Mouse (Mus musculus) adrenal gland, postnatal 14 days (tissue): ENCODE measurements around the gene Thsd4. TPM values are rescaled to one million over a fixed set of nuclear protein-coding genes. Genes with fewer than 3 reads are reported as not detected.

Source experiments
- DNase-seq: peaks from one replicate; pipeline ENCODE4 v3.0.0; 2021; ENCODE audit warnings: mixed read lengths
- total RNA-seq: library from RNA; stranded (reverse); gene quantifications from 2 replicates; pipeline ENCODE4 v1.2.3, GENCODE M21; 2021

Thsd4 gene
- total RNA-seq, 1 experiment from 2014 or later = 7.7 TPM

DNA sequence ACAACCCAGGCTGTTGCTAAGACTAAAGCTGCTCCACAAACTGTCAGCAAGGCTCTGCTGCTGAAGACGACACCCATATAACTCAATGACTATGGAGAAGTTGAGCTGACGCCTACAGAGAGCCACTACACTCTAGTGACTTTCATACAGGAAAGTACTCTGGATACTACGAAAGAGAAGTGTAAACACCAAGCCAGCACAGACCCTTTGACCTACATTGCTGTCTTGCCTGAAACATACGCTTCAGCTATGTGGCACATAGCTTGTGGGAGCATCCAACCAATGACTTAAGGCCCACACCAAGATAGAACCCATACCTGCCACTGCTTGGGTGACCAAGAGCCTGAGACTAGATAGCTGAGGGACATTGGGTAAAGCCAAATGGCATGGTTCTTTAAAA is 141.3 kb downstream of the Thsd4 start:
- DNase-seq = no peak

DNA sequence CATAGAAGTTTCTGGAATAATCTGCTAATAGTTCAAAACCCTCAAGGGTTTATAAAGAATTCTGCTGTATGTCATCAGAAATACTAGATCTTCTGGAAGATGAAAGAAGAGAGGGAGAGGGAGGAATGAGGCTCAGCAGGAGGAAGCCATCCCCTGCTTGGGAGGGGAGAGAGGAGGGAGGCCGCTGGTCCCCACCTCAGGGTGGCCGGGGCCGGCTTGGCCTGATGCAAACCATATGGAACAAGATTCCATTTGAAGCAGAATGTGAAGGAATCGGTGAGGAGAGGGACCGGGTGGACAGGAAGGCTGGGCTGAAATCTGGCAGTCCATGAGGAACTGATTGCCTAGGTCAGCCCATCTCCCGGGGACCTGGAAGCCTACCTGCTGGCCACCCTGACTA is 143.6 kb downstream of the Thsd4 start:
- DNase-seq = no peak

DNA sequence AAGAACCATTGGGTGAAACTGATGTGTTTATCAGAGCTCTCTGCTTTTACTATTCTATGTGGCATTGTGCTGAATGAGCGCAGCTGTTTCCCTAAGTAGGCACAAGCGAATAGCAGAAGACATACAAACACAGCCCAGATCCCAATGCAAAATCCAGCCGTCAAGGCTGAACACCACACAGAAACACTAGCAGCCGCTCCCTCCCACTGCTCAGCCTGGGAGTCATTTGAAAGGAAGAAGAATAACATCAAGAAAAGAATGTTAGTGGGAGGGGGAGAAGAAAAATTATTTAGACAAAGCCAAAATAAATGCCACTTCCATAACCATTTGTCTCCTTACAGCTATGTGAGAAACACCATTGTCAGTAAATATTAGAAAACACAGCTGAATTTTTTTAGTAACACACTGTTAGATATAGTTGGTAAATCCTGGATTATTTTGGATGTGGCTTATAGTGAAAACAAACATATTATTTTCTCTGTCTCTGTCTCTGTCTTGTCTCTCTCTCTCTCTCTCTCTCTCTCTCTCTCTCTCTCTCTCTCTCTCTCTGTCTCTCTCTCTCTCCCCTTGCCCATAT is 148.6 kb downstream of the Thsd4 start:
- no peak for DNase-seq

DNA sequence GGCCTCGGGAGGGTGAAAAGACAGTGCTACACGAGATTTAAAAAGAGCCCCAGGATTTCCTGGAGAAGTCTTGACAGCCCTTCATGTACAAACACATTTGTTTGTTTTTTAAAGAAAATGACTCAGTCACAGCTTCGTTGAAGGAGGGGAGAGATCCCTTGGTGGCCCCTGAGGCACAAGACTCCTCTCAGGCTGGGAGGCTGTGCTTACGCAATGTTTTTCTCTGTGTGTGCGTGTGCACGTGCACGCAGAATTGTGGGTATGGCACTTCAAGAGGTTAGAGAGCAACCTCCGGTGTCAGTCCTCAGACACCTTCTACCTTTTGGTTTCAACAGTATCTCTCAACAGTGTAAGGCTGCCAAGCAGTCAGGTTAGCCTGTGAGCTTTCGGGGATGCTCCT is 153.3 kb downstream of the Thsd4 start:
- DNase-seq = no peak

DNA sequence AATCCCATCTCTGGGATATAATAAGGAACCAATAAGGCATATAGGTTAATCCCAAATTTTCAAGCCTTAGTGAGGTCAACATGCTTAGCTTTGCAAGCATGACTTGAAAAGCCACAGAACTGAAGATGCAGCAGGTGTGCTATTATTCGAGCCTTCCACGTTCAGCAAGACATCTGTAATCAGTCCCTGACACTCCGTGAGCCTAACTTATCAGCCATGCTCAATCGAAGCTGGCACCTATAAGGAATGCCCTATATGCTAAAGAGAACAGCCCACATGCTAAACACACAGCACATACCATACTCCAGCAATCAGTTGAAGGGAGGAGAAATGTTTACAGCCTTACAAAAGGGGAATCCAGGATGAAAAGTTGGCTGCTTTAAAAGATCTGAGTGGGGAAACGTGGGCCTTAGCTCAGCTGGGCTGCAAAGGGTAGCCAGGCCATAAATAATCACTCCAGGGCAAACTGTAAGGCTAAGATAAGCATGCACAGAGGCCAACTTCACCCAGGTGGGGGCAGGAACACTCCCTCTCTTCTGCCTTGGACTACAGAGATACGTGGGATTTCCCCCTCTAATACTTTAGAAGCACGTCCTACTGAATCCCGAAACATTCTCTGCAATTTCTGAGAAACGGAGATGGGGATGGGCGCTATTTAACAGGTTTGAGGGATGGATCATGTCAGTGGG is 154.1 kb downstream of the Thsd4 start:
- DNase-seq = peak; percentile 12

DNA sequence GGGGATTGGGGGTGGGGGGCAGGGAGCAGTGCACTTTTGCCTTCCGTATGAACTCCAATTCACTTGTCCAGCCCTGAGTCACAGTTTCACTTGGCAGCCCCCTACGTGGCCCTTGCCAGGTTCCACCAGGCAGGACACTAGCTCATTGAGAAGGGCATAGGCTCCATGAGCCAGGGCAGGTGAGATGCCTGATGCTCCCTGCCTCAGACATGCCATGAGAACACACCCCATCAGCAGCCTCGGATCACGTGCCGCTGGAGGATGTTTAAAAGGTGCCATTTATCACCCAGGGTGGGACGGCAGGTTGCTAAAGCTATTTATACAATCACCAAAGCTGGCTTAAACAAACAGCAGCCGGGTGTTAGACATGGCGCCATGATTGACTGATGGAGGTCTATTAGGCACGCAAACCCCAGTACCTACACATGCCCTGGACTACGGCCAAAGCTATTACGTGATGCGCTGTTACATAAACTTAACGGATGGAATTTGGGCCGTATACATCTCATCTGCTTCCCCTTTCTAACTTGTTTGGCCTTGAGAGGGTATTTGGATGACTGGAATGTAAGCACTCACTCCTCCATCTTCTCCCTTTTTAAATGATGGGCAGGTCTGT is 157.6 kb downstream of the Thsd4 start:
- DNase-seq = peak; percentile 17

DNA sequence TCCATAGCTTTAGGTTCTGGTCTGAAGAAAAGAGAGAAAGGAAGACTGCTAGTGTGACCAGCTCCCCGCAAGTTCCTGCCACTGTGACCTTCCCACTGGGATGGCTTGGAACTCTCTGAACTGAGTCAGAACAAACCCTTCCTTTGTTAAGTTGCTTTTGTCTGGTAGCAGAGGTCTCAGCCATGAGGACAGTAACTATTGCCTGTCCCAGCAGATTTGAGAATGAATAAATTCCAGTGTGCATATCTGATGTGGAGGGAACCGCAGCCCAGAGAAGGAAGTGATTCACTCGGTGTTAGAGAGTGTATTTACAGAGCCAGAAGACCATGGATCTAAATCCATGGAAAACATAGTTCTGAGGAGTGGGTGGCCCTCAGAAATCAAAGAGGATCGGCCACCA is 169.5 kb downstream of the Thsd4 start:
- DNase-seq = no peak

DNA sequence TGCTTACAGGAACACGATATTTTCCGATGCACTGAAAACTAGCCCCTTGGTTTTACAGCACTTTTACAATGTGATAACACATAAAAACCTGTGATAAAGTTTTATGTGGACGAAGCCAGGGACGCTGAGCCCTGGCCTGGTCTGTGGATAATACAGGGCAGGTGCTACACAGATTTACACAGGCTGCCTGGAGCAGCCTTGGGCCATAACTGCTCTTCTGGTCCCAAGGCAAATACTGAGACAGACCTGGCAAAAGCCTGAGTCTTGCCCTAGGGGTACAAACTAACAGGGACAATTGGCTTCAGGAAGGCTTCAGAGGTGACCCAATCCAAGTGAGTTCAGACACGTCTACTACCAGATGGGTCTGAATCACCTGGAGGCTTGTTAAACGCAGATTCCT is 170.7 kb downstream of the Thsd4 start:
- no peak for DNase-seq

DNA sequence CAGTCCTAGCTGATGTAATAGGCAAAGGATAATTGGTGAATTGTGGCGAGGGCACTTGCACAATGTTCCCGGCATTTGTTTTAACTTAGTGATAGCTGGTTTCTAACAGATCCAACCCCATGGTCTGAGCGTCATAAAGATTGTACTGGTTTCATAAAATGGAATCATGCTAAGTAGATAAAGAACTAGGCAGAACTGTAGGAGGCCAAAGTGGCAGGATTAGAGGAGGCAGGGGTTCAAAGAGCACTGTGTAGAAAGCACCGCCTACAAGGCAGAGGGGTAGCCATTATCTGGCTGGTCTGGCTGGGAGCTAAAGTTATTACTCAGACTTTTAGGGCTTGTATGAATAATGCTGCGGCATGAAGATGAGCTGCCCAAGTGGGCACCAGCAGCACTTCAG is 185.7 kb downstream of the Thsd4 start:
- no peak for DNase-seq

DNA sequence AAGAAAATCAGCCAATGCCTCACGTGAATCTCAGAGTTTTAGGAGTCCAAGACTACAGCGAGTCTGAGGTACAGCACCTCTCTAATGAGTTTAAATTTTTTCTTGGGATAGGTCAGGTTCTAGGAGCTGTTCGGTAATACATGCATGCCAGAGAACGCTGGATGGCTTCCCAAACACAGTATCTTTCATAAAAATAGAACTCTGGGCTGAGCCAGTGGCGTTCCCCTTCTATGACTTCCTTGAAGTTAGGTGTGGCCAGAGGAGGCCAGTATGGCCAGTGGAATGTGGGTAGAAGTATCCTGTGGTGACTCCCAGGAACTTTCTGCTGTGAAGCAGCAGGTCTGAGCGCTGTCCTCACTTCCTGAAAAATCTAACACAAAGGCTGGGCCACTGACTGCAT is 186.4 kb downstream of the Thsd4 start:
- no peak for DNase-seq

DNA sequence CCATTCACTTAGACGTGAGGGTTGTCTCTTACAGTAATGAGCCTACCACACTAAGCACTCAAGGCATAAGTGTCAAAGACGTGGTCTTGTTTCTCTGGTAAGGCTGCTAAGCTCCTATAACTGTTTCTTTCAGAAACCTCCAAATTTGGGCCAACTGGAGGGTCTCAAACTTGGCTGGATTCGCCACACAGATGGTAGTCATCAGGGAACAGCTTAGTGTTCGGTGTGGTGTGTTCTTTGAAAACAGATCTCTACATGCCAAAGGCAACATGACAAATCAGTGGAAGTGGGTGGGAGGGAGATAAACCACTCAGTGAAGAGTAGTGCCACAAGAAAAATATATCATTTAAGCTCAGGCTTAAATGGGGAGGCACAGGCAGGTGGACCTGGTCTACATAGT is 191.9 kb downstream of the Thsd4 start:
- DNase-seq = no peak

DNA sequence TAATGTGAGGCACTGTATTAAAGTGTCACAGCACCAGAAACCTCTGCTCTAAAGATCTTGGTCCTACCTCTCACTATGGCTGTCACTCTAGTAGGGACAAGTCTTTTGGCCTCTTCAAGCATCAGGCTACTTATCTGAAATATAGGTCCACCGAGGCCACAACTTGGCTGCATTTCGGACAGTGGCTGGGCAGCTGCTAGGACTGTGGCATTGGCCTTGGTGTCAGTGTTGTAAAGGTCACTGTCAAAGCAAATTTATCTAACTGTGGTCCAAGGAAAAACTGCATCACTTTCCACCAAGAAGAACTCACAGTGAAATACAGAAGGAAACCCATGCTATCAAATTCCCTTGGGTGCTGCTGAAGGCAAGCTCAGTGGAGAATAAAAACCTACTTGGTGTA is 197.1 kb downstream of the Thsd4 start:
- peak; percentile 66 for DNase-seq

DNA sequence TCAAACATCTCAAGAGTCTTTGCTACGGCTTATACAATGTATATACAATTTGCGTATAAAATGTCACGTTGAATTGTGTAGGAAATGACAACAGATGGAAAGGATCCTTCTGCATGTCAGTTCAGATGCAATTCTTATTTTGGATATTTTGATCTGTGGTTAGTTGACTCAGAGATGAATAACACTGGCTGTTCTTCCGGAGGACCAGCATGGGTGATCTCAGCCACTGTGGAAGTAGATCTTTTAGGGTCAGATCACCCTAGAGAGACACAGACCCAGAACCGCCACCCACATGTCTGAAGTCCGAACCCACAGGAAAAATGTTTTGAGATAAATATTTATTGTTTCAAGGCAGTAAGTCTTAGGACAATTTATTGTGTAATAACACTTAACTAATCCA is 198.4 kb downstream of the Thsd4 start:
- DNase-seq = no peak

DNA sequence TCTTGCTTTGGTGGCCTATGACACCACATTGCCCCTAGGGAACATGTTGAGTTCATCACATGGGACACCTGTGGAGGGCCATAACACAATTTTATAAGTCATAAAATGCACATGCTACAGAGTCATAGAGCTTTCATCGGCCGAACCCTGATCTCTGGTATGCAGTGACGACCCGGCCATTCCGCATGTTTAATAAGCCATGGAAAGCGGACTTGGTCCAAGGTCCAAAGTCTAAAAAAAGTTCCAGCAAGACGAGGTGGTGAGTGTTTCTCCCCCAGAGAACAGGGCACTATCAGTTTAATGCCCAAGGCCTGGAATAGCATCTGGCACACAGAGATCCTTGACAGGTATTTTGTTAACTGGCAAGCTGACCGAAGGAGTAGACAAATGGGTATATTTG is 204.6 kb downstream of the Thsd4 start:
- no peak for DNase-seq

DNA sequence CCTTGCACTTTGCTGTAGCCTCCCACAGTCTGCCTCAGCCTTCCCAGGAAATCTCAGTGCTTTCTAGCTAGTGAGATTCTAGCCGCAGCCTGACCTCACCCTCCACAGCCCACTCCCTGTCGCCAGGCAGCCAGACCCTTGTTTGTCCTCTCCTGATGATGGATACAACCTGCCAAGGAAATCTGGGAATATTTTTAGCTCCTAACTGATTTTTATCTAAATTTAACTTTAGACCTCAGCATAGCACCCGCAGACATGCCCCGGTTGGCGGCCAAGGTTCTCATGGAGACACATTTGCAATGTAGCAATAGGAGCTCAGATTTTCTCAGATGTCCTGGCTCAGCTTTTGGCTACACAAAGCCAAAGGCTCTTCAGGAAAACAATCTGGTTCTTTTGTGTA is 205.3 kb downstream of the Thsd4 start:
- peak; percentile 34 for DNase-seq

DNA sequence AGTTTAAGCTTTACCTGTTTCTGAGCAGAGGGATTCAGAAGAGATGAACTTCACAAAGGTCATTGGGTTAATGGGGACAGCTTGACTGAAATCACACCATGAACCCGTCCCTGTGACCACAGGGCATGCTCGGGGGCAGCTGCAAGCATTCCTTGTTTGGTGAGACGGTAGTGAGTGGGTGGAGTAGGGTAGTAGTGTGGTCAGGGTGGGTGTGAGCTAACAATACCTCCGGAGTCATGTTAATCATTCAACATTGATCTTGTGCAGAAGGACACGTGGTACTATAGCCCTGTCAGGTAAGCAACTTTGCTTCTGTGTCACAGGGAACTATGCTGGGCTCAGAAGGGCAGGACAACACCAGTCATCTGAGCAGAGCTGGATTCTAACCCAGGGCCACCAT is 206.3 kb downstream of the Thsd4 start:
- no peak for DNase-seq

DNA sequence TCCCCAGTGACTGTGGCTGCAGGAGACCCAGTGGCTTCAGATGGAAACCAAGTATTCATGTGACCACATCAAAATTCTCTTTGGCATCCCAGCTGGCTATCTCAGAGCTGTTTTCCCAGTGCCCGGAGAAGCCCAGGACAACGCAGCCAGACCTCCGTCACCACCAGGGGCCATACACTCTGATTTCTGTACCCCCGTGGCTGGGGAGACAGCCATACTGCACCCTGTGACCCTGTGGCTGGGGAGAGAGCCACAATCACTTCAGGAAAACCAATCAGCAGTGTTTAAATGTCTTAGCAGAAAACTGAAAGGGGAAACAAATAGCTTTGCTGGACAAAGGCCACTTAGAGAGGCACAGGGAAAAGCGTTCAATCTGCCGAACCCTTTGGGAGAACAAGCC is 208.2 kb downstream of the Thsd4 start:
- no peak for DNase-seq

DNA sequence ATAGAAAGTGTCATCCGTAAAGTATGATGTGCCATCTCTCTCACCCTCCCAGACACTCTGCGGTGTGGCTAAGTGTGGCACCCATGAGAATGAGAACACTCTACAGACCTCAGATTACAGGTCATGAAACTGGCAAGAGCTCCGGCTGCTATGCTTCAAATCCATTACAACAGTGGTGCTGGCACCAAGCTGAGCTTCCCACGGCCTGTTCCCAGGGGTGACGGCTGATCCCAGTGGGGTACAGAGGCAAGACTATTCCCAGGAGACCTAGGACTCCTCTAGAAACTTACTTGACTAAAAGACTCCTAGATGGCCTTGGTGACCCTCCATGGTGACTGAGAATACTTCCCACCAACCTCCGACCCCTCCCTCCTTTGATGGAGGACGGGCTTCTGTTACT is 209.2 kb downstream of the Thsd4 start:
- peak; percentile 54 for DNase-seq

DNA sequence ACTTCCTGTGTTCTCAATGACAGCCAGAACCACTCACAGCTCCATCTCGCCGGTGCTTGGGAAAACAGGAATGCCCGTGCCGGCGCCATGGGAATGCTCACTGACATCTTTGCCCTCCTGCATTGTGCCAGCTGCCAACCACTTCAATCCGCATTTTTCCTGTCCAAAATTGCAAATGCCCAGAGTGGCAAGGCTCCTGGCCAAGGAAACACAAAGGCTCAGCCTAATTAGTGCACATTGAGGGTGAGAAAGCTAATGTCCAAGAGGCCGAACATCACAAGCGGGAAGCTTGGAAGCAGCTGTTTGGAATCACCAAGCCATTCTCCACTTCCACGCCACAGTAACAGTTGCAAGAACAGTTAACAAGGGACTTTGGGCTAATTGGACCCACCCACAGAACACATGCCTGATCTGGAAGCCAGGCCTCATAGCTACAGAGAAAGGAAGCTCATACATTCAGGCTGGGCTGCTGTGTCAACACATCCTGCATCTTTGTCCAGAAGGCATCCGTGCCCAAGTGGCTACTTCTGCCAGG is 210.2 kb downstream of the Thsd4 start:
- no peak for DNase-seq

DNA sequence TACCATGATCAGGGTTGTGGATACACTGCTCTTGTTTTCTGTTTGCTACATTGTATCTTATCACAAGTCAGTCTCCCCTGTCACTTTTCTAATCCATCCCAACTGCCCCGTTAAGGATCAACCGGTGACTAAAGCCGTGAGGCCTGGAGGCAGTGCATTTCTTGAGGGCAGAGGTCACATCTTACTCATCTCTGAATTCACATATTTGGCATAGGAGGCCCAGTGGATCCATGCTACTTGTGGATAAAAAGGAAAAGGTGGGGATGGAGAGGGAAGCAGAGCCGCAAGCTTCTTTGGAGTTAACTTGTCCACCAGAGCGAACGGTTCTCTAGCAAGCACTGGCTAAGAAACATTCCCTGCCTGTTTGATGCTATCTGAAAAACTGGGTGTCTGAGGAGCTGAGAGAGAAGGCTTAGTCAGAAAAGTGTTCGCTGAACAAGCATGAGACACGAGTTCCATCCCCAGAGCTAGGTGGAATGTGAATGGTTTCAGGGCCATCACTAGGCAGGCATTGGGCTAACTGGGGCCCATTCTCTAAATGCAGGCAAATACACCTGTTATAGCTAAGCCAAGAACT is 211.0 kb downstream of the Thsd4 start:
- DNase-seq = no peak

DNA sequence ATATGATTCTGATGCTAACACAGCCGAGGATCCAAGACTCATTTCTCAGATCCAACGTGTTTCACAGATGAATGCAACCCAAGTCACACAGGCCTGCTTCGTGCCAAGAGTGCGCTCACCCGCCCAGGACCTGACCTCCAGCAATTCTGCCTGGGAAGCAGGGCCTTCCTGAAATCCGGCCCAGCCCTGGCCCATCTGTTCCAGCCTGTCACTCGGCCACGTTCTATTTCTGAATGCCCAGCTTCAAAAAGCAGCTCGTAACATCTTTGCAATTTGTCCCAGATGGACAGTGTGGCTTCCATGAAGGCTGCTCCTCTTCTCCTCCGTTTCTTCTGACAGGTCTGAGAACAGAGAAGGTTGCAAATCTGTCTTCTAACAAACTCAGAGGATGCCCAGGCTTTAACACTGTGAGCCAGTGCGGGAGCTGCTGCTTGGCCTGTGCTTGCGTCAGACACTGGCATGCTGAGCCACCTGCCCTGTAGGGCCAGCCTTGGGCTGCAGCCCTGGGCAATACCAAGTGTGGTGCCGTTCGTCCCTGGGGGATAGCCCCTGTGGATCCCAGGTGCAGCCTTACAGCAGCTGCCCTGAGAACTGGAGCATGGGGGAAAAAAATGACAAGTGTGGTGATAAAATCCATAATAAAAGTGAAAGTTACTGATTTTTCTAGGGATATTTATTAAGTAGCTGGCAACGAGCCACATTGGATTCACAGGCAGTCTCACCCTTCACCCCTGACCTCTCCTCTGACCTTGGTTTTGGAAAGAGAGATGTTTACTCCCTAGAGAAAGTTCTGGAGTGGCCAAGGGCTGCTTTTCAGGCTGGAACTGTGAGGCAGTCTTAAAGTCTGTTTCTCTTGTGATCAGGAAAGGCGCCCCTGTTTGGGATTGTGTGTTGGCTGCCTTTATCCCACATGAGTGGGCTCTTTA is 211.8 kb downstream of the Thsd4 start:
- peak; percentile 74 for DNase-seq

DNA sequence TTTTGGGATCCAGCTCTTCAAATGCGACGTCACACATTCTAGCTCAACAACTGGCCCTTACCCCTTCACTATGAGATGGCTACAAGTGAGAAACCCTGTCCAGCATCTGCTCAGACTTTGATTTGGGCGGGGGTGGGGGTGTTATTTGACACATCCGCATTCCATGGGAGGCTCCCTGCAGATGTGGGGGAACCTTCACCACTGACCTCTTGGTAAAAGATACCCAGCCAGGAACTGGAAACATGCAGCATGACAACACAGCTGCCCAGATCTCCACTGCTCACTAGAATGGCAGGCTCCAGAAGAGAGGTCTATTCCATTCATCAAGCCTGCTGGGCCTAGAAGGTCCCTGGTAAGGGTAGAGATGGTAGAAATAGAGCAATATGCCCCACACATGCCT is 213.7 kb downstream of the Thsd4 start:
- no peak for DNase-seq
